Mouse (Mus musculus) kidney, embryonic 16.5 days (tissue): ENCODE data around the gene Krt15. TPM values are rescaled to one million over a fixed set of nuclear protein-coding genes. Genes with fewer than 3 reads are reported as not detected.

Experiments used
- ATAC-seq: fragments of 200-750 bp; cut with Nextera tagmentation; 2 replicates; pipeline ENCODE4 v1.8.0; 2017; ENCODE audit warnings: moderate TSS enrichment; ENCODE audit not compliant: low FRiP score, low TSS enrichment
- H3K27ac ChIP-seq: fragments of 300-500 bp; sonication (generic); 2 replicates; pipeline ENCODE4 v1.5.1; 2014; ENCODE audit warnings: low read length
- H3K27me3 ChIP-seq: fragments of 300-500 bp; sonication (generic); 2 replicates; pipeline ENCODE4 v1.6.1; 2014; ENCODE audit warnings: low read length, control low read depth, mixed read lengths; ENCODE audit not compliant: insufficient read depth
- H3K36me3 ChIP-seq: fragments of 300-500 bp; sonication (generic); 2 replicates; pipeline ENCODE4 v1.6.1; 2014; ENCODE audit warnings: low read length, control low read depth, mixed read lengths; ENCODE audit not compliant: insufficient read depth
- H3K4me1 ChIP-seq: fragments of 300-500 bp; sonication (generic); 2 replicates; pipeline ENCODE4 v1.6.1; 2014; ENCODE audit warnings: low read length, control low read depth, mixed read lengths; ENCODE audit not compliant: insufficient read depth
- H3K4me2 ChIP-seq: fragments of 300-500 bp; sonication (generic); replicated peaks from 2 replicates; pipeline ENCODE4 v1.6.1; 2014; ENCODE audit warnings: low read depth, low read length
- H3K4me3 ChIP-seq: fragments of 300-500 bp; sonication (generic); 2 replicates; pipeline ENCODE4 v1.5.1; 2014; ENCODE audit warnings: mild to moderate bottlenecking, low read length
- H3K9ac ChIP-seq: fragments of 300-500 bp; sonication (generic); replicated peaks from 2 replicates; pipeline ENCODE4 v1.6.1; 2014; ENCODE audit warnings: low read length
- H3K9me3 ChIP-seq: fragments of 300-500 bp; sonication (generic); 2 replicates; pipeline ENCODE4 v1.6.1; 2016; ENCODE audit warnings: low read length, control low read depth
- WGBS: fragments of 180-500 bp; shearing (Covaris S2); extraction: QIAGEN DNeasy Blood & Tissue Kit; methylation state at CpG from one replicate; pipeline ENCODE4 v1.1.7; 2014; 5-methylcytosine and 5-hydroxymethylcytosine counted together
- polyA plus RNA-seq: library from polyadenylated mRNA; unstranded; fragments of >200 nt; fragmentation: Nextera tagmentation; extraction: Ambion mirVana; gene quantifications from 2 replicates; pipeline ENCODE4 v1.2.1, GENCODE M21; 2015

Krt15 gene
- polyA plus RNA-seq: 1.3 and 3.8 TPM in 2 replicates

DNA sequence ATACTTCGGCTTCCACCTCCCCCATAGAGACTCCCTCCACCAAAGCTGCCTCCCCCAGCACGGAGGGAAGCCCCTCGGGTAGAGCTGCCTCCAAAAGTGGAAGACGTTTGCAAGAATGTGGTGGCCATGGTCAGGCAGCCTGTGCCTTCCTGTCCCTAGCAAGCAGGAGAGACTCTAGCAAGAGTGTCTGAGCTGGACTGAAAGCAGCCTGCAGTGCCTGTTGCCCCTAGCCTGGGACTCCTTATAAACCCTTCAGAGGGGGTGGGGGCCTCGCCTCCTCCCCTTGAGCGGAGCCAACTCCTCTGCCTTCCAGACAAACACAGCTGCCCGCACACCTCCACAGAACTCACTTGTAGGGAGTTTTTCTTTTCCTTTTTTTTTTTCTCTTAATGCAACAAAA lies at the start of gene Krt15:
Gene Krt15, minus strand, starts transcription at position 198 of the 400 bp plus-strand sequence.
- Histone ChIP-seq H3K9me3 (no peaks in the 10 kb centered on the region), H3K9ac (no peak within 1 kb of the TSS), H3K36me3 (no peaks in the 10 kb centered on the region), H3K27me3 (no peaks in the 10 kb centered on the region), H3K4me1 (peaks cover 33% of the 10 kb centered on the region), H3K4me3 (no peak within 1 kb of the TSS), H3K4me2 (no peak within 1 kb of the TSS), H3K27ac (0 out of 2 replicates have a peak within 1 kb of the TSS, but pooled peaks have one; percentile 8)
- ATAC-seq: no peak
- 39% methylated on average over 7 of the region's 7 CpGs for WGBS

DNA sequence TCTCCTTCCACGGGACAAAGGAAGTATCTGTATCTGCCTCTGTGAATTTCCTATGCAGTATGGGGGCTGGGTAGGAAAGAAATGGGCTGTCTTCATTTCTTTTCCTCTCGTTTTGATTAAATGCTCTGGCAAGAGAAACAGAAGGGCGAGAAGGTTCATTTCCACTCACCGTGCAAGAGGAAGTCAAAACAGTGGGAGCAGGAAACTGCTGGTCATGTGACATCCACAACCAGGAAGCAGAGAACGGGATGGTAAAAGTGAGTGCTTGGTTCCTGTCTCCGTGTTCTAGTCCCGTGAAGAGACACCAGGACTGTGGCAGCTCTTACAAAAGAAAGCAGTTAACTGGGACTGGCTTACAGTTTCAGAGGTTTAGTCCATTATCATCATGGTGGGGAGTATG lies 46.0 kb upstream of the Krt15 start:
- H3K4me1 ChIP-seq: no peaks in the 10 kb centered on the region
- H3K9me3 ChIP-seq: no peaks in the 10 kb centered on the region
- H3K4me3 ChIP-seq: no peak overlapping the region
- H3K4me2 ChIP-seq: no peak overlapping the region
- WGBS: 57% methylated on average over 7 of the region's 7 CpGs
- no peak for ATAC-seq
- H3K27me3 ChIP-seq: no peaks in the 10 kb centered on the region
- no peak overlapping the region for H3K27ac ChIP-seq
- H3K36me3 ChIP-seq: no peaks in the 10 kb centered on the region
- H3K9ac ChIP-seq: no peak overlapping the region

DNA sequence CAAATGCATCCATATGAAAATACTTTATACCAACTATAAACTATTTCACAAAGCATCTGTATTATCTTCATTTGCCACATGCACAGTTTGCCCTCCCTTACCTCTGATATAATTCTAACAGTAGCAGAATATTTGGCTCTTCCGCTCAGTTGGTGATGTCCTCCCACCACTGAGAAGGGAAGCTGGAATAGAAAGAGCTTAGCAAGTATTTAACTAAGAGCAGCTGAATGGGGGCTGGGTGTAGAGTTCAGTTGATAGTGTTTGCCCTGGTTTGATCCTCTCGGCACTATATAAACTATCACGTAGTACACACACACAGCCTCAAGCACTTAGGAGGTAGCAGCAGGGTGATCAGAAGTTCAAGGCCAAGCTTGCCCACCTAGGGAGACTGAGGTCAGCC lies 43.5 kb upstream of the Krt15 start:
- Histone ChIP-seq H3K4me3 (no peak overlapping the region), H3K36me3 (no peaks in the 10 kb centered on the region), H3K4me2 (no peak overlapping the region), H3K27ac (no peak overlapping the region), H3K4me1 (no peaks in the 10 kb centered on the region), H3K9ac (no peak overlapping the region), H3K9me3 (no peaks in the 10 kb centered on the region), H3K27me3 (no peaks in the 10 kb centered on the region)
- 66% methylated on average over 3 of the region's 3 CpGs for WGBS
- ATAC-seq: no peak

DNA sequence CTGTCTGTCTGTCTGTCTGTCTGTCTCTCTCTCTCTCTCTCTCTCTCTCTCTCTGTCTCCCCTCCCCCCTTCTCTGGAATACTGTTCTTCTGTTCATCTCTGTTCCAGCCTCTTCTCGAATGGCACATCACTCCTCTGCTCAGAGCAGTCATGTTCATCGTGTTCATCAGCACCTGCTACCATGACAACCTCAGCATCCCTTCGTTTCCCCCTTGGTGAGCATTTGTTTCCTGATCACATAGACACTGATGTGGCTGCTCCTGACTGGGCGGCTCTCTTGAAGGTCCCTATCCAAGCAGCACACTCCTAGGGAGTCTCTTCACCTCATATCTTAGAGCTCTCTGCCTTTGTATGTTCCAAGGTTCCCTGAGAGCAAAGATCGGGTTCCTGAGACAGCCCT lies 42.6 kb upstream of the Krt15 start:
- H3K36me3 ChIP-seq: no peaks in the 10 kb centered on the region
- H3K9ac ChIP-seq: no peak overlapping the region
- H3K27ac ChIP-seq: no peak overlapping the region
- no peaks in the 10 kb centered on the region for H3K9me3 ChIP-seq
- ATAC-seq: no peak
- H3K4me2 ChIP-seq: no peak overlapping the region
- no peaks in the 10 kb centered on the region for H3K27me3 ChIP-seq
- 74% methylated on average over 5 of the region's 5 CpGs for WGBS
- no peak overlapping the region for H3K4me3 ChIP-seq
- H3K4me1 ChIP-seq: no peaks in the 10 kb centered on the region

DNA sequence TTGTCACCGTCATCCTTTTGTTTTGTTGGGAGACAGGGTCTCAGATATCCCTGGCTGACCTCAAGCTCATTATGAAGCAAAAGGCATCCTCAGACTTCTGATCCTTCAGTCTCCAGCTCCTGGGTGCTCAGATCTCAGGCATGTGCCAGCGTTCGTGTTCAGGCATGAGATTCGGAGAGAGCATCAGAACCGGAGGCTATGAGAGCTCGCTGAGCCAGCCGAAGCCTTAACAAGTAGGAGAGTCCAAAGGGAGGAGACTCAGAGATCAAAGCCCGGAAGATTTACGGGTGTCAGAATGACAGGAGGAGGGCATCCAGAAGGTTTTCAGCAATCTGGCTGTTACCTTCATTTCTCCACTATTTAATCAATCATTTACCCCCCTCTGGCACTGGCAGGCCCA lies 41.1 kb upstream of the Krt15 start:
- WGBS: 39% methylated on average over 9 of the region's 9 CpGs
- Histone ChIP-seq H3K9ac (no peak overlapping the region), H3K4me2 (no peak overlapping the region), H3K27ac (no peak overlapping the region), H3K27me3 (no peaks in the 10 kb centered on the region), H3K36me3 (no peaks in the 10 kb centered on the region), H3K4me1 (no peaks in the 10 kb centered on the region), H3K4me3 (no peak overlapping the region), H3K9me3 (no peaks in the 10 kb centered on the region)
- ATAC-seq: no peak

DNA sequence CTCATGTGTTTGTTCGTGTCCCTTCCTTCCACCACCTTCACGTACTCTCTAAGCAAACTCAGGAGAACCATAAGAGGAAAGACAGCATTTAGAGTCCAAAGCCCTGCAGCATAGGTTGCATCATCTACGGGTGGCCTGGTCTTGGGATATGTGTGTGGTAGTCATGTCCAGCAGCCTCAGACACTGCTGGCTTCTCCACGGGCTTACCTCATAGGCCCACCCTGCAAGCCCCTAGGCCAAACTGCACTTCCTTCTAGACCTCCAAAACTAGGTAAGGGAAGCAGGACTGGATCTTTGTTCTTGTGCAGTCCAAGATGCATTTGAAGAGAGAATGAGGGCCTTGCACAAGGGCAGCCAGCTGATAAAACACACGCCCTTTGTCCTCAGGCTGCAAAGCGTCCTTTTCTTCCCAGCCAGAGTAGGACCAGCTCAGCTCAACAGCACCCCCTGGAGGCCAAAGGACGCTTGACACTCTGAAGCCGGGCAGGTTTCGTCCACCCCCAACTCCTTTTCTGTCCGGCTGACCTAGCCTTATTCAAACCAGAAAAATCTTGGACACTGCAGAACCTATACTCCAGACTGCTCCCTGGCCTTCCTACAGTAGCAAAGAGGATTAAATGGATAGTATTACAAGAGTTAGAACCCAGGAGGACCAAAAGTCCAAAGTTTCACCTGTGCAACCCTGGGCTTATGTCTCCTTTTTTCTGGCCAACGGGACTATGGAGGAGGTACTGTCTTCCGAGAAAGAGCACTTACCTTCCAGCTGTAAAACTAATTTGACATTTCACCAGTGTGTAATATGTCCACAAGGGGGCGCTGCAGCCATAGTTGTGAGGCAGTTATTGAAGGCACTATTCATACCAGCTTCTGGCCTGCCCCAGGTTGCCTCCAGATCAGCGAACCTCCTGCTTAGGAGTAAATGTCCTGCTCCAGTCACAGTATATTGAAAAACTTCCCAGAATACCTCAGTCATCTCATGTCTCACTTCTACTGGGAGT lies 33.3 kb upstream of the Krt15 start:
- ATAC-seq: no peak; the same call in 1 of the 2 replicates
- Histone ChIP-seq H3K4me3 (no peak overlapping the region), H3K4me1 (peaks cover 24% of the 10 kb centered on the region), H3K36me3 (no peaks in the 10 kb centered on the region), H3K4me2 (no peak overlapping the region; the same call in 1 of the 2 replicates), H3K9me3 (no peaks in the 10 kb centered on the region), H3K27ac (peak overlapping the region; percentile 43; the same call in 1 of the 2 replicates), H3K9ac (no peak overlapping the region), H3K27me3 (no peaks in the 10 kb centered on the region)
- WGBS: 29% methylated on average over 14 of the region's 14 CpGs

DNA sequence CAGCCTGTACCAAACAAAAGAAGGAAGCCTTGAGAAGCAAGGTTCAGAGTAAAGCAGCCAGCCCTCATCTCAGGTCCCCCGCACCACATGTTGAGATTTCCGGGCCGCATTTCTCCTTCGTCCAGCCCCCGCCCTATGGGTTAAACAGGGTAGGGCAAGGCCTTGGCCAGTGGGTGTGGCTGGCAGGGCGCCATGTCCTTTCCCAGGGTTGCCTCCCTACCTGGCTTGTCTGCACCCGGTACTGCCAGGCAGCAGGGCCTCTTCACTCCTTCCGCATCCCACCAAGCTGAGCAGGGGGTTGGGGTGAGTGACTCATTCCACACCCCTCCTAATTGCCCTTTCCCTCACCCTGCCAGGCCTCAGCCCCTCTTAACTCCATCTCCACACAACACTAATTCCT lies 32.3 kb upstream of the Krt15 start:
- 39% methylated on average over 8 of the region's 8 CpGs for WGBS
- no peaks in the 10 kb centered on the region for H3K9me3 ChIP-seq
- no peaks in the 10 kb centered on the region for H3K36me3 ChIP-seq
- peak overlapping the region; percentile 43; the same call in 1 of the 2 replicates for H3K27ac ChIP-seq
- H3K4me2 ChIP-seq: no peak overlapping the region
- H3K4me1 ChIP-seq: peaks cover 25% of the 10 kb centered on the region
- no peak overlapping the region for H3K9ac ChIP-seq
- ATAC-seq: peak; percentile 60
- no peak overlapping the region for H3K4me3 ChIP-seq
- no peaks in the 10 kb centered on the region for H3K27me3 ChIP-seq

DNA sequence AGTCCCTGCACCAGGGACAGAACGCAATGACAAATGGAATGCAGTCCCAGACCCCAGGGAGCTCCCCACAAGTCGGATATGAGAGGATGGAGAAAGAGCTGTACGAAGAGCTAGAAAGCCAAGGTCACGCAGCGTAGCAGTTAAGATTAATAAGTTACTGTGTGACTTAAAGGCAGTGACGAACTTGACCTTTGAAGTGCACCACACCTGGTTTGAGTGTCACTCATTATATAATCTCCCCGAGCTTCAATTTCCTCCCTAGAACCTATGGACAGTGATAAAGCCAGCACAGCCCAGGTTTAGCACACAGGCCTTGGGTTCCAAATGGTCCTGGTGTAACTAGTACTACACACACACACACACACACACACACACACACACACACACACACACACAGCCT lies 28.7 kb upstream of the Krt15 start:
- no peaks in the 10 kb centered on the region for H3K9me3 ChIP-seq
- 34% methylated on average over 7 of the region's 7 CpGs for WGBS
- no peaks in the 10 kb centered on the region for H3K27me3 ChIP-seq
- H3K36me3 ChIP-seq: no peaks in the 10 kb centered on the region
- no peak for ATAC-seq
- H3K27ac ChIP-seq: 0 out of 2 replicates have a peak overlapping the region, but pooled peaks have one; percentile 13
- no peak overlapping the region for H3K4me2 ChIP-seq
- H3K9ac ChIP-seq: no peak overlapping the region
- H3K4me1 ChIP-seq: peaks cover 25% of the 10 kb centered on the region
- H3K4me3 ChIP-seq: no peak overlapping the region

DNA sequence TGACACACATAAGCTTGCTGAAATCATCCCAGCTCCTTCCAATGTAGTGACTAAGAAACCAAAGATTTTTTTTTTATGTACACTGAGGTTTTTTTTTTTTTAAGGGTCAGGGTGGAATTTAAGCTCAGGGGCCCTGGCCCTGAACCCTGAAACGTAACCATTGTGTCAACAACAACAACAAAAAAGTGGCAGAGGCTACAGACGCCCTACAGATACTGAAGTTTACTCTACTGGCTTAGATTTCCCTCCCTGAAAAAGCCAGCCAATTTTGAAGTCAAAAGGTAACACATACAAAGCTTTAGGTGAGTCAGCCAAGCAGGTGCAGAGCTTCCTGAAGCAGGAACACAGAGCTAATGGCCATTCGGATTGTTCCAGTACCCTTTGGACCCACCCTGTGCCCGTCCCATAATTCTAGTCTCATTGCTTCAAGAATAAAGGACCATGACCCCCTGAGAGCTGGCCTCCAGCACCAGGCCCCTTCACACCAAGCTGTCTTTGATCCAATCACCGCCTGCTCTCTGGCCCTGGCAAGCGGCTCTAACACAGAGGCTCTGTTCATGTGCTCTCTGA lies 22.3 kb upstream of the Krt15 start:
- WGBS: 46% methylated on average over 6 of the region's 6 CpGs
- no peaks in the 10 kb centered on the region for H3K9me3 ChIP-seq
- no peaks in the 10 kb centered on the region for H3K36me3 ChIP-seq
- H3K27me3 ChIP-seq: no peaks in the 10 kb centered on the region
- peaks cover 6% of the 10 kb centered on the region; the same call in 1 of the 2 replicates for H3K4me1 ChIP-seq
- no peak overlapping the region for H3K4me3 ChIP-seq
- H3K4me2 ChIP-seq: no peak overlapping the region
- H3K9ac ChIP-seq: no peak overlapping the region
- no peak for ATAC-seq
- H3K27ac ChIP-seq: no peak overlapping the region

DNA sequence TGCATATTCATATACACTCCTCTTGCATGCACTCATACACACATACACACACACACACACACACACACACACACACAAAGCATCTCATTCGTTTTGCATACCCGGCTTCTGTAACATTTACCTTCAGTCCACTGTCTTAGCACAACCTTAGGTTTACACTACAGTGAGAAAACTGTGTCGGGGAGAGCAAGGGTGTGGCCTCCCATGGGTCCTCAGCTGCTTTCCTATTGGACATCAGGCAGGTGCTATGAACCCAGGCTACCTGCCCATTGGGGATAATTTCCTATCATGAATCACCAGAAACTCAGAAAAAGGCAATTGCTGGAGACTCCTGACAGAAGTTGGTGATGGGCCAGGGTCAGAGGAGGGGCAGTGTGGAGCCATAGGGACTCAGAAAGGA lies 21.6 kb upstream of the Krt15 start:
- whole genome bisulfite sequencing: 68% methylated on average over 3 of the region's 3 CpGs
- H3K4me3 ChIP-seq: no peak overlapping the region
- H3K4me1 ChIP-seq: peaks cover 6% of the 10 kb centered on the region; the same call in 1 of the 2 replicates
- H3K4me2 ChIP-seq: no peak overlapping the region
- H3K27ac ChIP-seq: no peak overlapping the region
- H3K9me3 ChIP-seq: no peaks in the 10 kb centered on the region
- ATAC-seq: no peak
- no peaks in the 10 kb centered on the region for H3K27me3 ChIP-seq
- H3K9ac ChIP-seq: no peak overlapping the region
- H3K36me3 ChIP-seq: no peaks in the 10 kb centered on the region
